Mouse (Mus musculus): ENCODE measurements around the gene Dnah17.

The Dnah17 gene

GRCm38 (mm10) chr11:118143731-118144130 is 13.3 kb upstream of the Dnah17 start:
- DNase-seq (ENCODE audit: low spot score), result no peak

- DNase-seq (ENCODE audit: low spot score), result no peak
These were observed 12.2 kb upstream of the Dnah17 start for GRCm38 (mm10) chr11:118142547-118143165.

GRCm38 (mm10) chr11:118140771-118141565 is 10.5 kb upstream of the Dnah17 start:
- no peak for DNase-seq (ENCODE audit: low spot score)

GRCm38 (mm10) chr11:118138347-118138746 is 7.9 kb upstream of the Dnah17 start:
- DNase-seq (ENCODE audit: low spot score), result no peak

GRCm38 (mm10) chr11:118136172-118136632 is 5.8 kb upstream of the Dnah17 start:
- DNase-seq (ENCODE audit: low spot score), result no peak

- DNase-seq (ENCODE audit: low spot score), result no peak
These were observed 4.8 kb upstream of the Dnah17 start for GRCm38 (mm10) chr11:118135271-118135670.

- DNase-seq (ENCODE audit: low spot score), result no peak
These were observed 3.3 kb upstream of the Dnah17 start for GRCm38 (mm10) chr11:118133752-118134169.

GRCm38 (mm10) chr11:118133133-118133751 is 2.8 kb upstream of the Dnah17 start:
- DNase-seq (ENCODE audit: low spot score), result no peak

- no peak for DNase-seq (ENCODE audit: low spot score)
These were observed 1.7 kb upstream of the Dnah17 start for GRCm38 (mm10) chr11:118132136-118132535.

GRCm38 (mm10) chr11:118129812-118130211 is 622 bp downstream of the Dnah17 start:
- DNase-seq (ENCODE audit: low spot score), result no peak

- DNase-seq (ENCODE audit: low spot score), result no peak
These were observed 8.8 kb downstream of the Dnah17 start for GRCm38 (mm10) chr11:118121592-118121991.

GRCm38 (mm10) chr11:118118777-118119176 is 11.7 kb downstream of the Dnah17 start:
- no peak for DNase-seq (ENCODE audit: low spot score)

- no peak for DNase-seq (ENCODE audit: low spot score)
These were observed 15.8 kb downstream of the Dnah17 start for GRCm38 (mm10) chr11:118114581-118115110.

GRCm38 (mm10) chr11:118113516-118114205 is 16.8 kb downstream of the Dnah17 start:
- no peak for DNase-seq (ENCODE audit: low spot score)

GRCm38 (mm10) chr11:118104001-118104400 is 26.4 kb downstream of the Dnah17 start:
- peak; percentile 55 for DNase-seq (ENCODE audit: low spot score)

GRCm38 (mm10) chr11:118103383-118103782 is 27.1 kb downstream of the Dnah17 start:
- DNase-seq (ENCODE audit: low spot score), result no peak

GRCm38 (mm10) chr11:118102838-118103237 is 27.6 kb downstream of the Dnah17 start:
- peak; percentile 63 for DNase-seq (ENCODE audit: low spot score)

GRCm38 (mm10) chr11:118101133-118101532 is 29.3 kb downstream of the Dnah17 start:
- no peak for DNase-seq (ENCODE audit: low spot score)

GRCm38 (mm10) chr11:118096736-118097135 is 33.7 kb downstream of the Dnah17 start:
- DNase-seq (ENCODE audit: low spot score), result no peak

GRCm38 (mm10) chr11:118095004-118095403 is 35.4 kb downstream of the Dnah17 start:
- no peak for DNase-seq (ENCODE audit: low spot score)

GRCm38 (mm10) chr11:118091002-118091670 is 39.3 kb downstream of the Dnah17 start:
- no peak for DNase-seq (ENCODE audit: low spot score)
